Mouse (Mus musculus) lung, postnatal 0 days (tissue): ENCODE data around the gene Bend6. TPM values are rescaled to one million over a fixed set of nuclear protein-coding genes. Genes with fewer than 3 reads are reported as not detected.

Source experiments
- ATAC-seq: fragments of 200-750 bp; cut with Nextera tagmentation; 2 replicates; pipeline ENCODE4 v1.8.0; 2017; ENCODE audit warnings: moderate library complexity
- DNase-seq: peaks from one replicate; pipeline ENCODE4 v3.0.0-alpha.2; 2016; ENCODE audit warnings: low spot score
- H3K27ac ChIP-seq: fragments of 300-500 bp; sonication (generic); 2 replicates; pipeline ENCODE4 v1.5.1; 2014; ENCODE audit warnings: antibody characterized with exemption, mild to moderate bottlenecking, low read length, mixed read lengths
- H3K27me3 ChIP-seq: fragments of 300-500 bp; sonication (generic); replicated peaks from 2 replicates; pipeline ENCODE4 v1.6.1; 2014; ENCODE audit warnings: low read length, mixed read lengths; ENCODE audit not compliant: insufficient read depth
- H3K36me3 ChIP-seq: fragments of 300-500 bp; sonication (generic); 2 replicates; pipeline ENCODE4 v1.6.1; 2014; ENCODE audit warnings: low read length, mixed read lengths; ENCODE audit not compliant: insufficient read depth
- H3K4me1 ChIP-seq: fragments of 300-500 bp; sonication (generic); 2 replicates; pipeline ENCODE4 v1.6.1; 2014; ENCODE audit warnings: antibody characterized with exemption, low read depth, low read length, mixed read lengths; ENCODE audit not compliant: insufficient read depth
- H3K4me2 ChIP-seq: fragments of 300-500 bp; sonication (generic); replicated peaks from 2 replicates; pipeline ENCODE4 v1.6.1; 2014; ENCODE audit warnings: low read depth, mild to moderate bottlenecking, low read length, moderate library complexity, mixed read lengths
- H3K4me3 ChIP-seq: fragments of 300-500 bp; sonication (generic); 2 replicates; pipeline ENCODE4 v1.5.1; 2014; ENCODE audit warnings: low read depth, low read length
- H3K9ac ChIP-seq: fragments of 300-500 bp; sonication (generic); replicated peaks from 2 replicates; pipeline ENCODE4 v1.6.1; 2014; ENCODE audit warnings: low read depth, mild to moderate bottlenecking
- H3K9me3 ChIP-seq: fragments of 300-500 bp; sonication (generic); 2 replicates; pipeline ENCODE4 v1.6.1; 2016; ENCODE audit warnings: low read length, mixed read lengths
- CTCF ChIP-seq: IDR thresholded peaks from 2 replicates; pipeline ENCODE4 v1.5.1; 2016; ENCODE audit warnings: antibody characterized with exemption, mild to moderate bottlenecking
- EP300 ChIP-seq: IDR thresholded peaks from 2 replicates; pipeline ENCODE4 v1.6.1; 2016; ENCODE audit warnings: antibody characterized with exemption, mild to moderate bottlenecking, control low read depth
- WGBS: fragments of 180-500 bp; shearing (Covaris S2); extraction: QIAGEN DNeasy Blood & Tissue Kit; methylation state at CpG from one replicate; pipeline ENCODE4 v1.1.7; 2014; 5-methylcytosine and 5-hydroxymethylcytosine counted together
- polyA plus RNA-seq: library from polyadenylated mRNA; unstranded; fragments of >200 nt; fragmentation: Nextera tagmentation; extraction: Ambion mirVana; gene quantifications from 2 replicates; pipeline ENCODE4 v1.2.1, GENCODE M21; 2015

The Bend6 gene
- polyA plus RNA-seq = 0.45 and 0.63 TPM in 2 replicates

DNA sequence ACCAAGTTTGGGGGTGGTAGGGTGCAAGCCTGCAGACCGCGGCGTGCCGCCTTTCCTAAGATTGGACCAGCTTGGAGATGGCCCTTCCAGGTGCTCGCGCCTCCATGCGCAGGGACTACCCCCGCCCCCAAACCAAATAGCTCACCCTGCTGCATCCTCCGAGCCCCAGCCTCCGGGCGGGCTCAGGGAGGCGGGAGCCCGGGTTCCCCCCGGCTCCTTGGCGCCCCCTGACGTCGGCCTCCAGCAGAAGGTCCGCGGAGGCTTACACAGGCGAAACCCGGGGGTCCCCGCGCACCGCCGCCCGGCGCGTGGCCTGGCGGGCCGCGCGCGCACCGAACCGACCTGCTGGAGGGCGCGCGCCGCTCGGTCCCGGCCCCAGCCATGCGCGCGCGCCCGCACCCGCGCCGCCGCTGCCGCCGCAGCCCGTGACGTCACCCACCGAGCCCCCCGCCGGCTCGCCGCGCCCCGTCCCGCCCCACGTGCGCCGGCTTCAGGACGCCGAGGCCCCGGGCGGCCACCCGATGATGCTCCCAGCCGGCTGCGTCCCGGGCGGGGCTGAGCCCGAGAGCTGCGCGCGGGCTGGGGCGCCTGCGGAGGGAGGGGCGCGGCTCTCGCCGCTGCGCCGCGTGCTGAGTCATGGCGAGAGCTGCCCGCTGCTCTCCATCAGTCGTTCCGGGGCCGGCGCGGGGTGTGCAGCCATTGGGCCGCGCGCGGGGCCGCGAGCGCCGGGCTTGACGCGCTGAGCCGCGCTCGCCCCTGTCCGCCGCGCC is at the start of gene Bend6:
TSS of gene Bend6 (minus strand) at position 396 of the 770 bp plus-strand sequence.
- H3K9me3 ChIP-seq = no peaks in the 10 kb centered on the region
- DNase-seq = peak; percentile 75
- H3K4me2 ChIP-seq = peak within 1 kb of the TSS; percentile 95
- under 1% methylated on average over 35 of the region's 110 CpGs for WGBS
- no peak within 1 kb of the TSS for H3K9ac ChIP-seq
- H3K4me1 ChIP-seq = no peaks in the 10 kb centered on the region
- H3K27me3 ChIP-seq = peaks cover 19% of the 10 kb centered on the region
- TF ChIP-seq EP300 (no peak), CTCF (peak; percentile 46)
- peak; percentile 92 for ATAC-seq
- H3K27ac ChIP-seq = no peak within 1 kb of the TSS
- peak within 1 kb of the TSS; percentile 60 for H3K4me3 ChIP-seq
- H3K36me3 ChIP-seq = no peaks in the 10 kb centered on the region

DNA sequence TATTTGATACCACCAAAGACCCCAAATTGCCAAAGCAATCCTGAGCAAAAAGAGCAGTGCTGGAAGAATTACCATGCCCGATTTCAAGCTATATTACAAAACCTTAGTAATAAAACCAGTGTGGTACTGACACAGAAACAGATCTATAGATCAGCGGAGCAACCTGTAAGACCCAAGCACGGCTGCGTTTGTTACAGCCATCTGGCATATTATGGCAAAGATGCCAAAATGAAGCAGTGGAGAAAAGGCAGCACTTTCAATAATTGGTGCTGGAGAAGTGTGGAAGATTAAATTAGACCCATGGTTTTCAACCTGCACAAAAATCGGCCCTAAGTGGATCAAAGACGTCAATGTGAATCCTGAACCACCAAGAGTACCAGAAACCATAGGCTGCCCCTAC is 48.0 kb upstream of the Bend6 start:
- Histone ChIP-seq H3K27me3 (no peaks in the 10 kb centered on the region), H3K36me3 (no peaks in the 10 kb centered on the region), H3K4me2 (no peak overlapping the region), H3K4me3 (no peak overlapping the region), H3K9ac (no peak overlapping the region), H3K4me1 (no peaks in the 10 kb centered on the region), H3K9me3 (no peaks in the 10 kb centered on the region), H3K27ac (no peak overlapping the region)
- no peak for DNase-seq
- TF ChIP-seq EP300 (no peak), CTCF (no peak)
- WGBS = 88% methylated on average over 6 of the region's 6 CpGs
- no peak for ATAC-seq

DNA sequence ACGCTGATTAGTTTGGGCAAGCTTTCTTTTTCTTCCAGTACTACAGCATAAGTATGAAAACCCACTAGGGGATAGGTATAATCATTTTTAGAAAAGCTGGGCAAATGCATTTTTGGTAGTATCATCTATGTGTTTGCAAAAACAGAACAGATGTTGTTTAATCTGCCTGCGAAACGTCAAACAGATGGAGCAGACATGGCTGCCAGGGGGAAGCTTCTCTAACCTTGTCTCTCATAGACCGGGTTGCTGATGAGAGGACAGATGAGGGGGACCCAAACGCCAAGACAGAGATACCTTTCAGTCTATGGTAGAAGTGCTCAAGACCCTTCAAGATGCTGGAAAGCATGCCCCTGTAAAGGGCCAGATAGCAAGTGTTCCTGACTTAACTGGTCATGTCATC is 40.9 kb upstream of the Bend6 start:
- no peaks in the 10 kb centered on the region for H3K36me3 ChIP-seq
- DNase-seq (no peak), ATAC-seq (no peak)
- H3K27ac ChIP-seq = no peak overlapping the region
- no peak overlapping the region for H3K4me2 ChIP-seq
- H3K9ac ChIP-seq = no peak overlapping the region
- 80% methylated on average over 5 of the region's 5 CpGs for WGBS
- H3K27me3 ChIP-seq = no peaks in the 10 kb centered on the region
- TF ChIP-seq CTCF = no peak
- no peaks in the 10 kb centered on the region for H3K9me3 ChIP-seq
- H3K4me1 ChIP-seq = no peaks in the 10 kb centered on the region
- no peak overlapping the region for H3K4me3 ChIP-seq

DNA sequence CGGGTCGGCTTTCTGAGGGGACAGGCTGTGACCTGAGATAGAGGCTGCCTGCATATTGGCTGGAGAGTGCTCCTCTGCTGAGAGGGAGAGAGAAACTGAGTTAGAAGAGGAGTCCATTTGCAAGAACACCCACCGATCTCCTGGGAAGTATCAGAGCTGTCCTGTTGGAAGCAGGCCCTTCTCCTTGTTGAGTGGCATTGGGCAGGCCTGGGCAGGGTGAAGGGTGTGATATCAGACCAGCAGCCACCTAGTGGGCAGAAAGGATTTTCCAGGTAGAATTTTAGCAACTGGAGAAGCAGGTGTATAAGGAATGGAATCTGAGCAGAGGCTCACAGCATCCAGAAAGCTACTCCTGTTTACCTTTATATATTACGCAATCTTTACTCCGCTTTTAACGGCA is 40.2 kb upstream of the Bend6 start:
- H3K9ac ChIP-seq = no peak overlapping the region
- no peaks in the 10 kb centered on the region for H3K36me3 ChIP-seq
- TF ChIP-seq CTCF (peak; percentile 35; the same call in 1 of the 2 replicates), EP300 (no peak)
- H3K27me3 ChIP-seq = no peaks in the 10 kb centered on the region
- WGBS = 74% methylated on average over 6 of the region's 6 CpGs
- no peak overlapping the region for H3K4me2 ChIP-seq
- no peak overlapping the region for H3K4me3 ChIP-seq
- DNase-seq = no peak
- H3K4me1 ChIP-seq = no peaks in the 10 kb centered on the region
- no peak overlapping the region for H3K27ac ChIP-seq
- no peaks in the 10 kb centered on the region for H3K9me3 ChIP-seq
- ATAC-seq = no peak

DNA sequence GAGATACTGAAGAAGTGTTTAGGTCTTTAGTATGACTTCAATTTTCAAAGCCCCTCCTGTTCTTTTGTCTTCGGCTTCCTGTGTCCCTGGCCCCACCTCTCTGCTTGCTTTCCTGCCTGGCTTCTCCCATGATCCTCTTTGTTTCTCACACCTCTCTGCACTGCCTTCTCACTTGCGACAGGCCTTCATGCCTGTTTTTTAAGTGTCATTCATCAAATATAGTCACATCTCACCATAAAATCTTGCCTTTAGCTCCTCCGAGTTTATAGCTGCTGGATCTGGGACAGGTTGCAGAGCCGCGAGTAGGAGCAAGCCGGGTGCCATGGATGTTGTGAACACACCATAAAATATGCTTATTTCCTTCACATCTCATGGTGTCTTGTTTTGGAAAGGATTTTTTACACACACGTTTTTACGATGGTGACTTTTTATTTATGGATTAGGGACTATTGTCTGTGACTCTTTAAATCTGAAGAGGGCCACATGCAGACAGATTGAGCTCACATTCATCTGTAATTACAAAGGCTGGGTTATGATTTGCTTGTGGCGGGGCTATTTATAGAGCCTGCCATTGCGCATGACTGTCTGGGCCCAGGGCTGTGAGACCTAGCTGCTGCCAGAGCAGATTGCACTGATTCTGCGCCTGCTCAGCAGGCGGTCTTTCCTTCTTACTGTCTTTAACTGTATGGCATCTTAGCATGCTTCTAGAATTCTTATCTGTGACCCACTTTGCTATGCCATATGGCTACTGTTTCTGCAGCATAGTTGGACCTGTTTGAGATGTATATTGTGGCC is 39.2 kb upstream of the Bend6 start:
- H3K9me3 ChIP-seq = no peaks in the 10 kb centered on the region
- no peak for DNase-seq
- H3K4me1 ChIP-seq = no peaks in the 10 kb centered on the region
- no peak overlapping the region for H3K4me2 ChIP-seq
- no peak overlapping the region for H3K27ac ChIP-seq
- TF ChIP-seq EP300 (no peak), CTCF (no peak)
- no peaks in the 10 kb centered on the region for H3K36me3 ChIP-seq
- no peak overlapping the region for H3K4me3 ChIP-seq
- ATAC-seq = no peak
- H3K27me3 ChIP-seq = no peaks in the 10 kb centered on the region
- 75% methylated on average over 12 of the region's 12 CpGs for WGBS
- no peak overlapping the region for H3K9ac ChIP-seq

DNA sequence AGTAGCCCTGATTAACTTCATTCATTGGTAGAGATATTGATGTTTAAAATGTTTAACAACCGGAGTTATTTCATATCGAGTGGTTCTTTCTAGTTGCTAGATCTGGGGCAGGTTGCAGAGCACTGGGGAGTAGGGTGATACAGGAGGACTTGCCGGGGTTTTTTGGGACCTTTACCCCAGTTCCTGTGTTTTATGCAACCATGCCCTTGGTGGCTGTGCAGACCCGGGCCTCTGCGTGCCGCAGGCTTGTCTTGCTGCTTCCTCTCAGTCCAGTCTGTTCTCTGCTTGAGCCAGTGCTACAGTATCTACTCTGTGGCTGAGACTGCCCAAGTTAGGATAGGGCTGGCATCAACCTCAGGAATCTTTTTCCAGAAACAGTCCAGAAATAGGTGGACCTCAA is 38.1 kb upstream of the Bend6 start:
- H3K27ac ChIP-seq = no peak overlapping the region
- TF ChIP-seq EP300 (no peak), CTCF (no peak)
- DNase-seq (no peak), ATAC-seq (no peak)
- H3K9me3 ChIP-seq = no peaks in the 10 kb centered on the region
- H3K4me1 ChIP-seq = no peaks in the 10 kb centered on the region
- no peak overlapping the region for H3K9ac ChIP-seq
- H3K36me3 ChIP-seq = no peaks in the 10 kb centered on the region
- no peak overlapping the region for H3K4me3 ChIP-seq
- 78% methylated on average over 6 of the region's 6 CpGs for WGBS
- no peaks in the 10 kb centered on the region for H3K27me3 ChIP-seq
- H3K4me2 ChIP-seq = no peak overlapping the region
